Mouse (Mus musculus) gastrocnemius, adult 18-20 months (tissue): ENCODE measurements at regions not wholly inside any gene's neighbourhood (a gene's known extent, or its start where the extent isn't known, plus 50 kb on each side); places are given as distances from the start of the nearest gene placed in this dataset.

ENCODE experiments used
- DNase-seq: peaks from one replicate; pipeline ENCODE4 v3.0.0; 2021; ENCODE audit warnings: low spot score

DNA sequence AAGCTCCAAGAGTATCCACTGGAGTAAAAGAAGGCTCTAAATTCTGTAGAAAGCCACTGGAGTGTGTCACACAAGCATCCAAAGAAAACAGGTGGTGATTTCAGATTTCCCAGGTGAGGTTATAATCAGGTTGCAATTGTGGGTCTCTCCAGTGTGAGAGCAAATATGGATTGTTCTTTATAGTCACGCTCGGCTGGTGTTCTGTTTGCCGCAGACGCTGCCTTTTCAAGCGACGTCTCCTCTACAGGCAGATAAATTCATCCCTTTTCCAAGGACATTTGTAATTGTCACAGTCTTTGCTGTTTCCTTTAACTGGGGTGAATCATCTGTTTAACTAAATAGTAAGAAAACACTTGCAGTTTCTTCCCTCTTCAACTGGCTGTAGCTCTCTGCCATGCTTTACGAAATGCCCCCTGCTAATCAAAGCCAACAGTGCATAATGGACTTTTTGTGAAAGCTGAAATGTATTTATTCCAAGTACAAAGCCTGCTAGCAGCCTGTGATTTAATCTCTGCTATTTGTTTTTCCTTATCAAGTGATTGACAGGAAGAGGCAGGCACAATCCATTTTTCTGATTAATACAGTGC is 502.4 kb downstream of the Trim52 start:
- DNase-seq = no peak
